Mouse (Mus musculus) liver, embryonic 15.5 days (tissue): ENCODE results near the gene Gpr183. TPM values are rescaled to one million over a fixed set of nuclear protein-coding genes. Genes with fewer than 3 reads are reported as not detected.

Source experiments
- ATAC-seq: fragments of 200-750 bp; cut with Nextera tagmentation; 2 replicates; pipeline ENCODE4 v1.8.0; 2017; ENCODE audit warnings: moderate number of reproducible peaks, mild to moderate bottlenecking, moderate library complexity; ENCODE audit not compliant: insufficient read depth
- H3K27ac ChIP-seq: fragments of 300-500 bp; sonication (generic); replicated peaks from 2 replicates; pipeline ENCODE4 v1.5.1; 2015; ENCODE audit warnings: mild to moderate bottlenecking, inconsistent platforms
- H3K27me3 ChIP-seq: fragments of 300-500 bp; sonication (generic); 2 replicates; pipeline ENCODE4 v1.6.1; 2015; ENCODE audit warnings: mild to moderate bottlenecking, inconsistent platforms
- H3K36me3 ChIP-seq: fragments of 300-500 bp; sonication (generic); replicated peaks from 2 replicates; pipeline ENCODE4 v1.6.1; 2015; ENCODE audit warnings: moderate library complexity, mild to moderate bottlenecking, inconsistent platforms
- H3K4me1 ChIP-seq: fragments of 300-500 bp; sonication (generic); replicated peaks from 2 replicates; pipeline ENCODE4 v1.6.1; 2015; ENCODE audit warnings: inconsistent platforms
- H3K4me2 ChIP-seq: fragments of 300-500 bp; sonication (generic); 2 replicates; pipeline ENCODE4 v1.6.1; 2015; ENCODE audit warnings: moderate library complexity, mild to moderate bottlenecking, inconsistent platforms
- H3K4me3 ChIP-seq: fragments of 300-500 bp; sonication (generic); replicated peaks from 2 replicates; pipeline ENCODE4 v1.5.1; 2015; ENCODE audit warnings: mild to moderate bottlenecking, inconsistent platforms
- H3K9ac ChIP-seq: fragments of 300-500 bp; sonication (generic); 2 replicates; pipeline ENCODE4 v1.6.1; 2015; ENCODE audit warnings: moderate library complexity, mild to moderate bottlenecking, inconsistent platforms
- H3K9me3 ChIP-seq: fragments of 300-500 bp; sonication (generic); replicated peaks from 2 replicates; pipeline ENCODE4 v1.6.1; 2016; ENCODE audit warnings: inconsistent platforms
- WGBS: fragments of 180-500 bp; shearing (Covaris S2); methylation state at CpG from one replicate; pipeline ENCODE4 v1.1.7; 2015; ENCODE audit warnings: mixed read lengths; ENCODE audit not compliant: insufficient replicate concordance; 5-methylcytosine and 5-hydroxymethylcytosine counted together
- polyA plus RNA-seq: library from polyadenylated mRNA; unstranded; fragments of >200 nt; fragmentation: Nextera tagmentation; extraction: Ambion mirVana; gene quantifications from 2 replicates; pipeline ENCODE4 v1.2.1, GENCODE M21; 2015

The Gpr183 gene
- polyA plus RNA-seq, 1 experiment from 2014 or later, result 1.5 TPM

DNA sequence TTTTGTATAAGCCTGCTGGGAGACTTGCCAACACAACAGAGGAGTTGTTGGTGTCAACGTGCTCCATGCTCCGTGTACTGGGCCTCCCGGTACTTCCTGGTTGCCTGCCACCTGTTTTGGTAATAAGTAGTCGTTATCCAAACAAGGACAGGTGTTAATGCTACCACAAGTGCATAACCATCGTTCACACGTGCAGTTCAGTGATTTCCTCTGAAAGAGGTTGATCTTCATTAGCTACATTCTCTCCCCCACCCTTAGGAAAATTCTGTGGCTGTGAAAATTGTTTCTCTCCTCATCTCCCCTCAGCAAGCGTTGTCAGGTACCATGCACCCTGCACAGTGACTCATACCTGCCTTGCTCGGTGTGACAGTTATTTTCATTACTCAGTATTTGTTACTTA lies 34.5 kb upstream of the Gpr183 start:
- Histone ChIP-seq H3K9ac (no peak overlapping the region), H3K4me2 (no peak overlapping the region), H3K4me1 (peaks cover 20% of the 10 kb centered on the region), H3K4me3 (no peak overlapping the region), H3K36me3 (no peaks in the 10 kb centered on the region; the same call in none of the 2 replicates), H3K9me3 (no peaks in the 10 kb centered on the region), H3K27me3 (no peaks in the 10 kb centered on the region), H3K27ac (no peak overlapping the region)
- ATAC-seq, result no peak
- WGBS, result 71% methylated on average over 8 of the region's 8 CpGs

DNA sequence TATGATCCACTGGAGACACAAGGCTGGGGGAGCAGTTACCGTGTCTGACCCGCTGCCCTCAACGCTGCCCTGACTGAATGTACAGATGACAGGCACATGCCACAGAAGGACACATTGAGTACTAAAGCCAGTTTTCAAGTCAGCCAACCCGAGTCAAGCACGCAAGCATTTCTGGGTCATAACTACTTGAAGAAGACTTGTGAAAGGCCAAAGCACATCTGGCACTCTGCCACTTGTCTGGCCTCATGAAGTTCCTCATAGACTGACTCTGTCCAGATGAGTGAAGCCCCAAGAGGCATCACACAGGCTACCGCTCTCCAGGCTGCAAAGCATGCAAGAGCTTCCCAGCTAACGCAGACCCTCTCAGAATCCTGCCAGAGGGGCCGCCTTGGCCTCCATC lies 31.8 kb upstream of the Gpr183 start:
- WGBS, result 82% methylated on average over 8 of the region's 8 CpGs
- no peak overlapping the region for H3K27ac ChIP-seq
- no peak overlapping the region for H3K9ac ChIP-seq

DNA sequence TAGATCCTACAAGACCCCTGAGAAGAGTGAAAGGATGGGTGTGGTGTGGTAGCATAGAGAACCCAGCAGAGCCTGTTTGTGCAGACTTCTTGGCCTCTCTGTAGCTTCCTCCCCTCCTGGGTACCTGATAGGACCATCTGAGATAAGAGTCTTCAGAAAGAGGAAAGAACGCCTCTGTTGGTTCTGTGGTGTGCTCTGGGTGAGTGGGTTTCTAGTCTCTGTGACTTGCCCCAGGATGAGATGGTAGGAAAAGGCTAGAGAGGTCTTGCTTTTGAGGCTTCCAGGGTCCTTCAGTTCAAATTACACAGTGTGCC lies 30.5 kb upstream of the Gpr183 start:
- no peak overlapping the region for H3K4me3 ChIP-seq
- H3K27ac ChIP-seq, result no peak overlapping the region
- H3K4me1 ChIP-seq, result peaks cover 20% of the 10 kb centered on the region
- no peak for ATAC-seq
- whole genome bisulfite sequencing, result 7% methylated on average over 1 of the region's 1 CpGs
- no peaks in the 10 kb centered on the region for H3K27me3 ChIP-seq
- H3K9me3 ChIP-seq, result no peaks in the 10 kb centered on the region
- H3K4me2 ChIP-seq, result no peak overlapping the region
- H3K9ac ChIP-seq, result no peak overlapping the region
- H3K36me3 ChIP-seq, result no peaks in the 10 kb centered on the region; the same call in 1 of the 2 replicates

More for the DNA sequence above, 31.8 kb upstream of the Gpr183 start:
- H3K27me3 ChIP-seq, result no peaks in the 10 kb centered on the region
- no peaks in the 10 kb centered on the region for H3K9me3 ChIP-seq
- H3K4me1 ChIP-seq, result peaks cover 19% of the 10 kb centered on the region
- no peak overlapping the region for H3K4me2 ChIP-seq
- no peak overlapping the region for H3K4me3 ChIP-seq
- ATAC-seq, result no peak
- no peaks in the 10 kb centered on the region; the same call in 1 of the 2 replicates for H3K36me3 ChIP-seq

DNA sequence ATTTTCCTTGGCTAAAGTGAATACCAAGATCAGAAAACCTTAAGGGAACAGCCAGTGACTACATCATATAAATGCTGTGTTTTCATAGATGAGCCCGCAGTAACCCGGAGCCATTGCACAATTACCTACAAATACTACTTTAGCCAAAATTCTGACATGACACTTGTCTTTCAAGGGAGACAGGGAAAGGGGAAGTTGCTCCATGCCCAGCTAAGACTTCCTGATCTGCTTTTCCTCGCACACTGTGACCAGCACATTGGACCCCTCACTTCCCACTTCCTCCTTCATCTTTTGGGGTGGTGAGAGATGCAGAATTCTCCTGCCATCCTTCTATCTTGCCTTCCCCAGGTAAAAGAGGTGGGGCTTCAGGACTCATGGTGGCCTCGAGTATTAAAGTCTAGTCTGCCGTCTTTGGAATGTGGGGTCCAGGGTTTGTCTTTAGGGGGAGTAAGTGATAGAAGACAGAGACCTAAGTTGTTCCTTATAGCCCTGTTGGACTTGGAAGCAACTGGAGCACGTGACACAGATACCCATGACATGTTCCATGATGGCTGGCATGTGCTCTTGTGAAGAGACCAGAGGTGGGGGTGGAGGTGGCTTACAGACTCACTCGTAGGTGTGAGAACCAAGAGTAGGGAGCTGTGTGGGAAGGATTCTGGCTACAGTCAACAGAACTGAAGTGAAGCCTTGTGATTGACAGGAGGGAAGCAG lies 30.0 kb upstream of the Gpr183 start:
- H3K27ac ChIP-seq, result no peak overlapping the region
- ATAC-seq, result no peak
- H3K36me3 ChIP-seq, result no peaks in the 10 kb centered on the region; the same call in 1 of the 2 replicates
- WGBS, result 52% methylated on average over 7 of the region's 7 CpGs
- no peak overlapping the region for H3K4me3 ChIP-seq
- no peak overlapping the region for H3K4me2 ChIP-seq
- H3K9ac ChIP-seq, result no peak overlapping the region
- no peaks in the 10 kb centered on the region for H3K9me3 ChIP-seq
- peaks cover 20% of the 10 kb centered on the region for H3K4me1 ChIP-seq
- no peaks in the 10 kb centered on the region for H3K27me3 ChIP-seq

DNA sequence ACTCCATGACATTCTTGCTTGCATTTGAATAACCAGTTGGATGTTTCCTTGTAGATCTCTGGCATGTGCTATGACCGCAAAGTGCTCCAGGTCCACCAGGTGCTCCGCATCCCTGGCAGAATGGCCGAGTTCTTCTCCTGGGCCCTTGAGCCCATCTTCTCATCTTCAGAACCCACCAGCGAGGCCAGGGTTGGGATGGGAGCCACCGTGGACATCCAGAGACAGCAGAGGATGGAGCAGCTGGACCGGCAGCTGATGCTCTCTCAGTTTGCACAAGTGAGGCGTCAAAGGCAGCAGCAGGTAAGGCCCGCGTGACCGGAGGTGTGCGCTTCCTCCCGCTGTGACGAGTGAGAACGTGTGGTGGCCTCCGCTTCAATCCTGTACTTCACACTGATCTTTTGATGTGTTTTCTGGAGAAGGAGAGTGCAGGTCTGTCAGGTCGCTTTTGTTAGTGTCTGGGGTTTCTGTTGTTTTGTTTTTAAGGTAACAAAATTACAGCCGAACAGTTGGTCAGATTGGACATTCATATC lies 29.2 kb upstream of the Gpr183 start:
- ATAC-seq, result no peak
- Histone ChIP-seq H3K36me3 (no peaks in the 10 kb centered on the region; the same call in 1 of the 2 replicates), H3K27me3 (no peaks in the 10 kb centered on the region), H3K4me3 (no peak overlapping the region), H3K4me2 (no peak overlapping the region), H3K27ac (no peak overlapping the region), H3K9me3 (no peaks in the 10 kb centered on the region), H3K9ac (no peak overlapping the region), H3K4me1 (peaks cover 27% of the 10 kb centered on the region)
- WGBS, result 75% methylated on average over 17 of the region's 17 CpGs

DNA sequence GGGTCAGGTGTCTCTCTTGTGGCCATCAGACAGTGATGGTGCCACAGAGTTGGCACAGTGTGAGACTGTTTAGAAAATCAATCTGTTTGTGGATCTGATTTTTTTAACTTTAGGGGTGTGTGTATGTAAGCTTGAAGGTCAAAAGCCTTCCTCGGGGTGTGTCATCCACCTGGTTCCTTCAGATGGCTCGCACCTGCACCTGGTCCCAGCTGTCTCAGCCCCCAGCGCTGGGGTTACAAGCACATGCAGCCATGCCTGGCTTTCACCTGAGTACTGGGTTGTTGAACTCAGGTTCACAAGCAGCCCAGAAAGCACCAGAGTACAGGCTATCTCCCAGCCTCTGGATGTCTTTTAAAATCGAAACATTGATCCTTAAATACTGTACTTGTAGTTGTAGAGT lies 28.6 kb upstream of the Gpr183 start:
- H3K4me3 ChIP-seq, result no peak overlapping the region
- H3K9me3 ChIP-seq, result no peaks in the 10 kb centered on the region
- H3K9ac ChIP-seq, result no peak overlapping the region
- WGBS, result 77% methylated on average over 4 of the region's 4 CpGs
- ATAC-seq, result no peak
- no peaks in the 10 kb centered on the region for H3K27me3 ChIP-seq
- no peaks in the 10 kb centered on the region for H3K36me3 ChIP-seq
- no peak overlapping the region for H3K4me2 ChIP-seq
- peaks cover 31% of the 10 kb centered on the region for H3K4me1 ChIP-seq
- H3K27ac ChIP-seq, result no peak overlapping the region

DNA sequence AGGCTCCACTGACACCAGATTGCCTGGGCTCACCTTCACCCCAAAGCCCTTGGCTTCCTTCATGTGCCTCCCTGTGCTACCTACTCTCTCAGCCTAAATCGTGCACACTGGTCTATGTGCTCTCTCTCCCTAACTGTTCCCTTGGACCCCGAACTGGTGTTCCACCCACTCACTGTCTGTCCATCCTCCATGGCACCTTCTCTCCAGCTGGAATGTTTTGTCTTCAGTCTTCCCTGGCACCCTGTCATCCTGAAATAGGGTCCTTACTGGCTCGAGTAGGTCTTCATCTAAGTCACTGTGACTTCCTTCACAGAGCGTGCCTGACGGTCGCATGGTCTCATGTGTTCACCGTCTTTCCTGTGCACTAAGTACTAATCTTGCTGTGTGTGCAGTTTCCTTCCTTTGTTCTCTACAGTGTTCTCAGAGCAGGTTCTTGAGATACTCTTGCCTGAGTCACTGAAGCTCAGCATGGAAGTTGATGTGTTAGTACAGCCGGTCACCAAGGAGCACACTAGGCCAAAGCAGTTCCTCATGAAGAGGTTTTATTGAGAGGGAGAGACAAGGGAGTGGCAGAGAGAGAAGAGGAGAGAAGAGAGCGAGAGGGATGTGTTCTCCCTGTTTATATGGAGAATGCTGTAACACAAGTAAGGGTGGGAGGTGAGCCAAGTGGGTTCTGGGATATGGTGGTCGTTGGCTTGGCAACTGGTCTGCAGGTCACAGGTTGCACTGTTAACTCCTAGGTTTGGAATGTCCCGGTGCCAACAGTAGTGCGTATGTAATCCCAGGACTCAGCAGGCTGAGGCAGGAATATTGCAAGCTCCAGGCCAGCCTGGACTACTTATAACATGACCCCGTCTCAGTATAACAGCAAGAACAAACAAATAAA lies 27.6 kb upstream of the Gpr183 start:
- ATAC-seq, result 0 out of 2 replicates have a peak, but pooled peaks have one; percentile 18
- H3K36me3 ChIP-seq, result no peaks in the 10 kb centered on the region
- H3K4me2 ChIP-seq, result no peak overlapping the region
- H3K27me3 ChIP-seq, result no peaks in the 10 kb centered on the region
- H3K4me3 ChIP-seq, result no peak overlapping the region
- no peaks in the 10 kb centered on the region for H3K9me3 ChIP-seq
- peaks cover 35% of the 10 kb centered on the region for H3K4me1 ChIP-seq
- H3K27ac ChIP-seq, result no peak overlapping the region
- no peak overlapping the region for H3K9ac ChIP-seq
- 63% methylated on average over 13 of the region's 13 CpGs for WGBS

DNA sequence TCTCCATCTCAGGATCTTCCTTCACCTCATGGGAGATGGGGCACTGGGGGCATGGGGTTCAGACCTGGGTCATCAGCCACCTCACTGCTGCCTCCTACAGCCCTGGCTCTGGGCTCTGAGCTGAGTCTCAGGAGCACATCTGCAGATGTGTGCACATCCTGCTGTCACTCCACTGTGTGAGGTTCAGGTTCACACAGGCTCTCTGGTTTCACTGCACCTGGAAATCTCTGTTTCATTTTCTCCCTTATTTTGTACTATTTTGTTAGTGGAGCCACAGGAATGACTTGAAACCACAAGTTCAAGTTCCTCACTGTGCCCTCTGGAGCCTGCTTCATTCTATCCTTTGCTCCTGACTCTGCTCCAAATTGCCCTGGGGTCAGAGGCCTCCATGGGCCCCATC lies 26.9 kb upstream of the Gpr183 start:
- no peaks in the 10 kb centered on the region for H3K27me3 ChIP-seq
- no peaks in the 10 kb centered on the region for H3K9me3 ChIP-seq
- no peak overlapping the region for H3K4me2 ChIP-seq
- no peak overlapping the region for H3K4me3 ChIP-seq
- no peaks in the 10 kb centered on the region for H3K36me3 ChIP-seq
- H3K4me1 ChIP-seq, result peaks cover 35% of the 10 kb centered on the region
- no peak overlapping the region for H3K27ac ChIP-seq
- H3K9ac ChIP-seq, result no peak overlapping the region
- no peak for ATAC-seq

DNA sequence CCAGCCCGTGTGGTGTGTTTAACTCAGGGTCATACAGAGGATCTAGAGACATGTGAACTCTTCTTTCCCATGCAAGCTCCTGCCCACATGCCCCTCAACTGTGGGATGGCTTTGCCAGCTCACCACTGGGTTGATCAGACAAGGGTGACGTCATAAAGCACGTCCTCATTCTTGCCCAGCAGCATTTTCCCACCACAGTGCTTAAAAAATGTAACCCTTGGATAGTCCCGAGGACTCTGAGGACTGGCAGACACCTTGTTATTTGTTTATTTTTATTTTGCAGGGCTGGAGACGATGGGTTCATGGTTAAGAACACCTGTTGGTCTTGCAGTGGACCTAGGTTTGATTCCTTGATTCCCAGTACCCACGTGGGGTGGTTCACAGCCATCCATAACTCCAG lies 25.9 kb upstream of the Gpr183 start:
- no peaks in the 10 kb centered on the region for H3K9me3 ChIP-seq
- no peak overlapping the region for H3K9ac ChIP-seq
- no peak overlapping the region for H3K4me3 ChIP-seq
- ATAC-seq, result no peak
- no peaks in the 10 kb centered on the region for H3K36me3 ChIP-seq
- H3K27ac ChIP-seq, result no peak overlapping the region
- peaks cover 37% of the 10 kb centered on the region for H3K4me1 ChIP-seq
- no peak overlapping the region for H3K4me2 ChIP-seq
- no peaks in the 10 kb centered on the region for H3K27me3 ChIP-seq
- 70% methylated on average over 6 of the region's 6 CpGs for WGBS

DNA sequence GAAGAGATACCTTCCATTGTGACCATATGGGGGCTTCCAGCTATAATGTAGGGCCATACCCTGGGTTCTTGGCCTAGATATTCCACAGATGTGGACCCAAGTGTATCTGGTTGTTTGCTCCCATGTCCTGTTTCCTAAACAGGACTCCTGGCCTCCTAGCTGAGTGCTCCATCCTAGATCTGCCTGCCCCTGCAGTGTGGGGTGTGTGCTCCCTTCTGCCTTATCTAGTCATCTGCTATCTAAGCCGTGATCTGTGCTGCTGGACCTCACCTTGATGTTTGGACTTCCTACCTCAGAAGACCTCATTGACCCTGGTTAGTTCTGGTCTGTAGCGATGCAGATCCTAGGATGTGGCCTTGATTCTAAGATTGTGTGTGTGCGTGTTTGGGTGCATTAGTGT lies 24.9 kb upstream of the Gpr183 start:
- ATAC-seq, result no peak
- Histone ChIP-seq H3K4me1 (peaks cover 29% of the 10 kb centered on the region), H3K27me3 (no peaks in the 10 kb centered on the region), H3K4me2 (no peak overlapping the region), H3K9me3 (no peaks in the 10 kb centered on the region), H3K27ac (no peak overlapping the region), H3K4me3 (no peak overlapping the region), H3K9ac (no peak overlapping the region), H3K36me3 (no peaks in the 10 kb centered on the region)
- 62% methylated on average over 3 of the region's 3 CpGs for WGBS

DNA sequence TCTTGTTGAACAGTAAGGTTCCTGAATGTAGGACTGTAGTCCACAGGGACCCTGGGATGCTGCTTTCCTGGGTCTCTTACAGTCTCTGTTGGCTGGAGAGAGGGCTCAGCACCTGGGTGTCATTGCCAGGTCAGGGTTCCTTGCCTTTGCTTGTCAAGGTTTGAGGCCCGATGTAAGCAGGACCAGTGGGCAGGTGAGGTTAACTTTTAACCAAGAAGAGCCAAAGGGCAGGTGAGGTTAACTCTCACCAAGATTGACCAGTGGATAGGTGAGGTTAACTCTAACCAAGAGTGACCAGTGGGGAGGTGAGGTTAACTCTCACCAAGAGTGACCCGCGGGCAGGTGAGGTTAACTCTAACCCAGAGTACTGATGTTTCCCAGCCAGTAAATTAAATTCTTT lies 24.3 kb upstream of the Gpr183 start:
- no peak overlapping the region for H3K4me3 ChIP-seq
- no peak for ATAC-seq
- no peaks in the 10 kb centered on the region for H3K27me3 ChIP-seq
- H3K4me1 ChIP-seq, result peaks cover 29% of the 10 kb centered on the region
- H3K9ac ChIP-seq, result no peak overlapping the region
- no peaks in the 10 kb centered on the region for H3K36me3 ChIP-seq
- 79% methylated on average over 3 of the region's 3 CpGs for WGBS
- no peak overlapping the region for H3K4me2 ChIP-seq
- H3K9me3 ChIP-seq, result no peaks in the 10 kb centered on the region
- no peak overlapping the region for H3K27ac ChIP-seq
